Mouse (Mus musculus) brain, embryonic 14.5 days (tissue): ENCODE measurements around the gene Dpm3.

Source experiments
- CTCF ChIP-seq: fragments of 200-500 bp; IDR thresholded peaks from 2 replicates; pipeline ENCODE4 v1.5.1; 2012; ENCODE audit warnings: inconsistent platforms, mild to moderate bottlenecking, moderate library complexity, borderline replicate concordance; ENCODE audit not compliant: insufficient read depth, insufficient read length; ENCODE audit errors: extremely low read depth
- POLR2A ChIP-seq: fragments of 200-500 bp; IDR thresholded peaks from 2 replicates; pipeline ENCODE4 v1.6.1; 2012; ENCODE audit warnings: mild to moderate bottlenecking, inconsistent platforms, borderline replicate concordance; ENCODE audit not compliant: poor library complexity, insufficient read depth, insufficient read length, severe bottlenecking; ENCODE audit errors: extremely low read depth

GRCm38 (mm10) chr3:89218271-89218670, 40.9 kb upstream of the Dpm3 start:
- no peak for TF ChIP-seq CTCF
- no peak for TF ChIP-seq POLR2A
